Mouse (Mus musculus) kidney, postnatal 0 days (tissue): Measurements from ENCODE around the gene Gm17657. TPM values are rescaled to one million over a fixed set of nuclear protein-coding genes. Genes with fewer than 3 reads are reported as not detected.

Experiments used
- ATAC-seq: fragments of 200-750 bp; cut with Nextera tagmentation; replicated peaks from 2 replicates; pipeline ENCODE4 v1.8.0; 2017; ENCODE audit warnings: low read depth, moderate number of reproducible peaks, moderate TSS enrichment, moderate library complexity; ENCODE audit not compliant: low FRiP score
- DNase-seq: peaks from one replicate; pipeline ENCODE4 v3.0.0-alpha.2; 2016; ENCODE audit warnings: low spot score
- H3K27ac ChIP-seq: fragments of 300-500 bp; sonication (generic); 2 replicates; pipeline ENCODE4 v1.5.1; 2014; ENCODE audit warnings: mild to moderate bottlenecking
- H3K27me3 ChIP-seq: fragments of 300-500 bp; sonication (generic); 2 replicates; pipeline ENCODE4 v1.6.1; 2014; ENCODE audit warnings: low read length, mixed read lengths; ENCODE audit not compliant: insufficient read depth
- H3K36me3 ChIP-seq: fragments of 300-500 bp; sonication (generic); 2 replicates; pipeline ENCODE4 v1.6.1; 2014; ENCODE audit warnings: low read length, mixed read lengths; ENCODE audit not compliant: insufficient read depth
- H3K4me1 ChIP-seq: fragments of 300-500 bp; sonication (generic); replicated peaks from 2 replicates; pipeline ENCODE4 v1.6.1; 2014; ENCODE audit warnings: antibody characterized with exemption, low read length, mixed read lengths; ENCODE audit not compliant: insufficient read depth
- H3K4me2 ChIP-seq: fragments of 300-500 bp; sonication (generic); 2 replicates; pipeline ENCODE4 v1.6.1; 2014; ENCODE audit warnings: mild to moderate bottlenecking, low read length, moderate library complexity, mixed read lengths
- H3K4me3 ChIP-seq: fragments of 300-500 bp; sonication (generic); replicated peaks from 2 replicates; pipeline ENCODE4 v1.5.1; 2014; ENCODE audit warnings: low read depth, low read length
- H3K9ac ChIP-seq: fragments of 300-500 bp; sonication (generic); 2 replicates; pipeline ENCODE4 v1.6.1; 2014; ENCODE audit warnings: low read depth, low read length
- H3K9me3 ChIP-seq: fragments of 300-500 bp; sonication (generic); replicated peaks from 2 replicates; pipeline ENCODE4 v1.6.1; 2016; ENCODE audit warnings: low read length, inconsistent platforms, mixed read lengths
- CTCF ChIP-seq: IDR thresholded peaks from 2 replicates; pipeline ENCODE4 v1.5.1; 2016; ENCODE audit warnings: antibody characterized with exemption, low read depth, mild to moderate bottlenecking, moderate library complexity
- WGBS: fragments of 180-500 bp; shearing (Covaris S2); extraction: QIAGEN DNeasy Blood & Tissue Kit; methylation state at CpG from one replicate; pipeline ENCODE4 v1.1.7; 2014; 5-methylcytosine and 5-hydroxymethylcytosine counted together
- polyA plus RNA-seq: library from polyadenylated mRNA; unstranded; fragments of >200 nt; fragmentation: Nextera tagmentation; extraction: Ambion mirVana; gene quantifications from 2 replicates; pipeline ENCODE4 v1.2.1, GENCODE M21; 2015

Gene Gm17657
- not detected in 2 replicates for polyA plus RNA-seq

- TF ChIP-seq CTCF, result no peak
- WGBS, result under 1% methylated on average over 44 of the region's 44 CpGs
These were observed at the start of gene Gm17657, which contains the start of gene Tbc1d22b for GRCm38 (mm10) chr17:29549543-29550428. Gene Gm17657 (minus strand): TSS chr17:29549638. Gene Tbc1d22b (plus strand): TSS chr17:29549785.

GRCm38 (mm10) chr17:29599051-29599450 lies 49.6 kb upstream of the Gm17657 start:
- H3K9me3 ChIP-seq, result no peaks in the 10 kb centered on the region
- H3K4me2 ChIP-seq, result no peak overlapping the region
- no peaks in the 10 kb centered on the region for H3K4me1 ChIP-seq
- TF ChIP-seq CTCF, result no peak
- ATAC-seq (no peak), DNase-seq (no peak)
- no peak overlapping the region for H3K9ac ChIP-seq
- H3K36me3 ChIP-seq, result peaks cover 23% of the 10 kb centered on the region
- no peak overlapping the region for H3K4me3 ChIP-seq
- H3K27ac ChIP-seq, result no peak overlapping the region
- no peaks in the 10 kb centered on the region for H3K27me3 ChIP-seq
- 94% methylated on average over 14 of the region's 14 CpGs for WGBS

More at GRCm38 (mm10) chr17:29549543-29550428, at the start of gene Gm17657, which contains the start of gene Tbc1d22b:
- peaks cover 16% of the 10 kb centered on the region for H3K4me1 ChIP-seq
- H3K4me2 ChIP-seq, result peak within 1 kb of the TSS; percentile 88
- no peaks in the 10 kb centered on the region for H3K27me3 ChIP-seq
- peak within 1 kb of the TSS; percentile 99 for H3K4me3 ChIP-seq
- H3K36me3 ChIP-seq, result no peaks in the 10 kb centered on the region
- peak within 1 kb of the TSS; percentile 93 for H3K9ac ChIP-seq
- no peaks in the 10 kb centered on the region for H3K9me3 ChIP-seq
- peak; percentile 94 for DNase-seq
- H3K27ac ChIP-seq, result peak within 1 kb of the TSS; percentile 54; the same call in 1 of the 2 replicates
- peak; percentile 97 for ATAC-seq

- WGBS, result 76% methylated on average over 13 of the region's 13 CpGs
- TF ChIP-seq CTCF, result no peak
These were observed 47.3 kb upstream of the Gm17657 start for GRCm38 (mm10) chr17:29596771-29597132.

GRCm38 (mm10) chr17:29595891-29596770 lies 46.7 kb upstream of the Gm17657 start:
- ATAC-seq, result 0 out of 2 replicates have a peak, but pooled peaks have one; percentile 21
- no peak for TF ChIP-seq CTCF

More at GRCm38 (mm10) chr17:29596771-29597132, 47.3 kb upstream of the Gm17657 start:
- no peaks in the 10 kb centered on the region for H3K27me3 ChIP-seq
- no peaks in the 10 kb centered on the region for H3K4me1 ChIP-seq
- H3K4me3 ChIP-seq, result no peak overlapping the region
- H3K9me3 ChIP-seq, result no peaks in the 10 kb centered on the region
- no peak overlapping the region for H3K9ac ChIP-seq
- no peak overlapping the region for H3K4me2 ChIP-seq
- H3K36me3 ChIP-seq, result peaks cover 17% of the 10 kb centered on the region
- no peak for DNase-seq
- ATAC-seq, result no peak
- H3K27ac ChIP-seq, result no peak overlapping the region

GRCm38 (mm10) chr17:29589221-29589898 lies 39.9 kb upstream of the Gm17657 start:
- no peaks in the 10 kb centered on the region for H3K4me1 ChIP-seq
- DNase-seq, result no peak
- ATAC-seq, result no peak
- H3K9me3 ChIP-seq, result no peaks in the 10 kb centered on the region
- H3K9ac ChIP-seq, result no peak overlapping the region
- TF ChIP-seq CTCF, result no peak
- H3K4me3 ChIP-seq, result no peak overlapping the region
- H3K4me2 ChIP-seq, result no peak overlapping the region
- no peak overlapping the region for H3K27ac ChIP-seq
- H3K27me3 ChIP-seq, result no peaks in the 10 kb centered on the region
- 59% methylated on average over 11 of the region's 11 CpGs for WGBS
- peaks cover 12% of the 10 kb centered on the region for H3K36me3 ChIP-seq

More at GRCm38 (mm10) chr17:29595891-29596770, 46.7 kb upstream of the Gm17657 start:
- Histone ChIP-seq H3K4me3 (no peak overlapping the region), H3K27me3 (no peaks in the 10 kb centered on the region), H3K36me3 (peaks cover 17% of the 10 kb centered on the region), H3K4me2 (no peak overlapping the region), H3K9ac (no peak overlapping the region), H3K4me1 (no peaks in the 10 kb centered on the region), H3K27ac (peak overlapping the region; percentile 25; the same call in 1 of the 2 replicates), H3K9me3 (no peaks in the 10 kb centered on the region)
- WGBS, result 77% methylated on average over 15 of the region's 15 CpGs
- no peak for DNase-seq
